Mouse (Mus musculus) liver, postnatal 0 days (tissue): ENCODE results near the gene Ccdc88a. TPM values are rescaled to one million over a fixed set of nuclear protein-coding genes. Genes with fewer than 3 reads are reported as not detected.

Source experiments
- ATAC-seq: fragments of 200-750 bp; cut with Nextera tagmentation; 2 replicates; pipeline ENCODE4 v1.8.0; 2017; ENCODE audit warnings: mild to moderate bottlenecking, moderate library complexity
- DNase-seq: peaks from one replicate; pipeline ENCODE4 v3.0.0-alpha.2; 2016
- H3K27ac ChIP-seq: fragments of 300-500 bp; sonication (generic); 2 replicates; pipeline ENCODE4 v1.5.1; 2014; ENCODE audit warnings: antibody characterized with exemption, moderate library complexity, mild to moderate bottlenecking, low read depth
- H3K27me3 ChIP-seq: fragments of 300-500 bp; sonication (generic); 2 replicates; pipeline ENCODE4 v1.6.1; 2014; ENCODE audit warnings: low read length, control low read depth, mixed read lengths; ENCODE audit not compliant: insufficient read depth
- H3K36me3 ChIP-seq: fragments of 300-500 bp; sonication (generic); replicated peaks from 2 replicates; pipeline ENCODE4 v1.6.1; 2014; ENCODE audit warnings: mild to moderate bottlenecking, control low read depth, low read length, moderate library complexity, mixed read lengths; ENCODE audit not compliant: insufficient read depth
- H3K4me1 ChIP-seq: fragments of 300-500 bp; sonication (generic); 2 replicates; pipeline ENCODE4 v1.6.1; 2014; ENCODE audit warnings: antibody characterized with exemption, mild to moderate bottlenecking, control low read depth; ENCODE audit not compliant: insufficient read depth
- H3K4me2 ChIP-seq: fragments of 300-500 bp; sonication (generic); 2 replicates; pipeline ENCODE4 v1.6.1; 2014; ENCODE audit warnings: low read depth, mild to moderate bottlenecking, low read length, moderate library complexity, mixed read lengths
- H3K4me3 ChIP-seq: fragments of 300-500 bp; sonication (generic); 2 replicates; pipeline ENCODE4 v1.5.1; 2014; ENCODE audit warnings: low read depth, low read length
- H3K9ac ChIP-seq: fragments of 300-500 bp; sonication (generic); replicated peaks from 2 replicates; pipeline ENCODE4 v1.6.1; 2014; ENCODE audit warnings: mild to moderate bottlenecking, moderate library complexity
- H3K9me3 ChIP-seq: fragments of 300-500 bp; sonication (generic); 2 replicates; pipeline ENCODE4 v1.6.1; 2016; ENCODE audit warnings: mild to moderate bottlenecking, control low read depth, low read length, mixed read lengths
- CTCF ChIP-seq: sonication (generic); IDR thresholded peaks from 2 replicates; pipeline ENCODE4 v1.5.1; 2016; ENCODE audit warnings: antibody characterized with exemption, low read depth
- EP300 ChIP-seq: IDR thresholded peaks from 2 replicates; pipeline ENCODE4 v1.6.1; 2016; ENCODE audit warnings: antibody characterized with exemption, low read depth, mild to moderate bottlenecking
- WGBS: fragments of 180-500 bp; shearing (Covaris S2); extraction: QIAGEN DNeasy Blood & Tissue Kit; methylation state at CpG from one replicate; pipeline ENCODE4 v1.1.7; 2014; ENCODE audit not compliant: insufficient replicate concordance; 5-methylcytosine and 5-hydroxymethylcytosine counted together
- polyA plus RNA-seq: library from polyadenylated mRNA; unstranded; fragments of >200 nt; fragmentation: Nextera tagmentation; extraction: Ambion mirVana; gene quantifications from 2 replicates; pipeline ENCODE4 v1.2.1, GENCODE M21; 2015

Gene Ccdc88a
- polyA plus RNA-seq, 1 experiment from 2014 or later: 3.3 TPM

DNA sequence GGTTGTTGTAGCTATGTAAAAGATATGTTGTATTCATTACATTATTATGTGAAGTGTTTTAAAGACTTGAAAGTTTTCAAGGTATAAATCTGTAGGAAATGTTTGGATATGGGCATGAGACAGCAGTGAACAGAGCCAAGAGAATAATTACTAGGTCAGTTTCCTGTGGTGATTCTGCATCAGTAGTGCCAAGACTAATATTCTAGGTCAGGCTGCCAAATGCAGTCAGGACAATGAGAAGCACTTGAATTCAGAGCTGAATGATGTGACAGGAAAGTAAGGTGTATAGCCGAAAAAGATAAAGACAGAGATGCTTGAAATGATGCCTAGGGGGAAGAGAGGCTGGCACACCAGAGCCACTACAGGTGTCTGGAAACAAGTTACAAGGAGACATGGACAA lies 21.2 kb upstream of the Ccdc88a start:
- ATAC-seq (no peak), DNase-seq (no peak)
- Histone ChIP-seq H3K4me2 (no peak overlapping the region), H3K9ac (no peak overlapping the region), H3K27ac (no peak overlapping the region), H3K27me3 (no peaks in the 10 kb centered on the region), H3K9me3 (no peaks in the 10 kb centered on the region), H3K4me1 (no peaks in the 10 kb centered on the region), H3K36me3 (no peaks in the 10 kb centered on the region), H3K4me3 (no peak overlapping the region)
- TF ChIP-seq CTCF (no peak), EP300 (no peak)
- 71% methylated on average over 1 of the region's 1 CpGs for WGBS

DNA sequence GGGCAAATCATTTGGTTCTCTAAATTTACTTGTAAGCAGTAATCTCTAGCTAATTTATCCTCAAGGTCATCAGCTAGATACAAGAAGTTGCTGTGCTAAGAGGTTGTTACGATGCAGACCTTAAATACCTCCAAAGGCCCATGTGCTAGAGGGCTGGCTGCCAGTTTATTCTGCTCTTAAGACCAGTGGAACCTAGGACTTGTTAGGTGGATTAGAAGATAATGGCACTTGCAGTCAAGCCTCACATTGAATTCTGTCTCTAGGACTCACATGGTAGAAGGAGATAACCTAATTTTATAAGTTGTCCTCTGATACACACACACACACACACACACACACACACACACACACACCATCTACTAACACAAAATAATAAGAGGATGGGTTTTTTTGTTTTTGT lies 5.3 kb upstream of the Ccdc88a start:
- 68% methylated on average over 1 of the region's 1 CpGs for WGBS
- no peak overlapping the region for H3K9ac ChIP-seq
- TF ChIP-seq CTCF: no peak
- no peak for TF ChIP-seq EP300
- DNase-seq (no peak), ATAC-seq (no peak)
- no peak overlapping the region for H3K4me2 ChIP-seq
- no peak overlapping the region for H3K27ac ChIP-seq
- H3K4me3 ChIP-seq: no peak overlapping the region
- H3K9me3 ChIP-seq: no peaks in the 10 kb centered on the region
- no peaks in the 10 kb centered on the region for H3K36me3 ChIP-seq
- H3K27me3 ChIP-seq: no peaks in the 10 kb centered on the region
- no peaks in the 10 kb centered on the region for H3K4me1 ChIP-seq

- ATAC-seq (no peak), DNase-seq (no peak)
- H3K27me3 ChIP-seq: no peaks in the 10 kb centered on the region
- no peaks in the 10 kb centered on the region for H3K9me3 ChIP-seq
- no peaks in the 10 kb centered on the region for H3K36me3 ChIP-seq
- TF ChIP-seq CTCF (no peak), EP300 (no peak)
- peak overlapping the region; percentile 93 for H3K4me2 ChIP-seq
- H3K4me1 ChIP-seq: peaks cover 5% of the 10 kb centered on the region
- peak overlapping the region; percentile 76 for H3K9ac ChIP-seq
- no peak overlapping the region for H3K27ac ChIP-seq
- 4% methylated on average over 10 of the region's 11 CpGs for WGBS
- H3K4me3 ChIP-seq: peak overlapping the region; percentile 93
Observed at GRCm38 (mm10) chr11:29373050-29373395, 435 bp upstream of the Ccdc88a start.

DNA sequence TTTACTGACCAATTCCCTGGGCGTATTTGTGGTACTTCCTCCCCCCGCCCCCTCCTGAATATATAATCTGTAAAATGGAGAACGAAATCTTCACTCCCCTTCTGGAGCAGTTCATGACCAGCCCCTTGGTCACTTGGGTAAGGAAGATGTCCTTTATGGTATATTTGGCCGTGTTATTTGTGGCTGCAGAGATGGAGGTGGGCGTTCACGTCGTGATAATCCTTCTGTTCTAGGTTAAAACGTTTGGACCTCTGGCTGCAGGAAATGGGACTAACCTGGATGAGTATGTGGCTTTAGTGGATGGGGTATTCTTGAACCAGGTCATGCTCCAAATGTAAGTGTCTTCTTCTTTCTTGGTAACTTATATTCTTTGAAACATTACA lies 807 bp downstream of the Ccdc88a start:
- no peaks in the 10 kb centered on the region for H3K36me3 ChIP-seq
- no peaks in the 10 kb centered on the region for H3K9me3 ChIP-seq
- peaks cover 5% of the 10 kb centered on the region for H3K4me1 ChIP-seq
- peak overlapping the region; percentile 79; the same call in 1 of the 2 replicates for H3K27ac ChIP-seq
- WGBS: under 1% methylated on average over 8 of the region's 8 CpGs
- DNase-seq: no peak
- no peaks in the 10 kb centered on the region for H3K27me3 ChIP-seq
- H3K4me2 ChIP-seq: peak overlapping the region; percentile 93
- H3K4me3 ChIP-seq: peak overlapping the region; percentile 93
- ATAC-seq: no peak
- H3K9ac ChIP-seq: peak overlapping the region; percentile 76
- TF ChIP-seq EP300 (no peak), CTCF (no peak)

- ATAC-seq: no peak
- no peak for TF ChIP-seq EP300
- no peak for TF ChIP-seq CTCF
- 64% methylated on average over 2 of the region's 2 CpGs for WGBS
Observed at GRCm38 (mm10) chr11:29376635-29377034, 3.2 kb downstream of the Ccdc88a start.

GRCm38 (mm10) chr11:29378751-29379150 lies 5.3 kb downstream of the Ccdc88a start:
- no peak for ATAC-seq
- Histone ChIP-seq H3K9ac (no peak overlapping the region), H3K27ac (no peak overlapping the region), H3K4me3 (no peak overlapping the region), H3K36me3 (no peaks in the 10 kb centered on the region), H3K27me3 (no peaks in the 10 kb centered on the region), H3K9me3 (no peaks in the 10 kb centered on the region), H3K4me1 (peaks cover 5% of the 10 kb centered on the region), H3K4me2 (no peak overlapping the region)
- DNase-seq: no peak
- no peak for TF ChIP-seq EP300
- no peak for TF ChIP-seq CTCF
- 78% methylated on average over 1 of the region's 1 CpGs for WGBS

More at GRCm38 (mm10) chr11:29376635-29377034, 3.2 kb downstream of the Ccdc88a start:
- H3K27ac ChIP-seq: no peak overlapping the region
- no peaks in the 10 kb centered on the region for H3K36me3 ChIP-seq
- no peaks in the 10 kb centered on the region for H3K9me3 ChIP-seq
- H3K27me3 ChIP-seq: no peaks in the 10 kb centered on the region
- H3K4me3 ChIP-seq: no peak overlapping the region
- H3K4me1 ChIP-seq: peaks cover 5% of the 10 kb centered on the region
- H3K9ac ChIP-seq: no peak overlapping the region
- H3K4me2 ChIP-seq: no peak overlapping the region
- DNase-seq: no peak

GRCm38 (mm10) chr11:29383493-29383892 lies 10.0 kb downstream of the Ccdc88a start:
- Histone ChIP-seq H3K4me2 (no peak overlapping the region), H3K9ac (no peak overlapping the region), H3K4me1 (no peaks in the 10 kb centered on the region), H3K4me3 (no peak overlapping the region), H3K27me3 (no peaks in the 10 kb centered on the region), H3K27ac (no peak overlapping the region), H3K9me3 (no peaks in the 10 kb centered on the region), H3K36me3 (no peaks in the 10 kb centered on the region)
- 60% methylated on average over 2 of the region's 2 CpGs for WGBS
- TF ChIP-seq EP300: no peak
- TF ChIP-seq CTCF: no peak
- ATAC-seq (no peak), DNase-seq (no peak)
